Mouse (Mus musculus) forebrain, postnatal 0 days (tissue): ENCODE results near the gene Slc4a3. TPM values are rescaled to one million over a fixed set of nuclear protein-coding genes. Genes with fewer than 3 reads are reported as not detected.
A peak's percentile ranks its signal among the peaks of the same experiment; 100 is the strongest.

Experiments used
- ATAC-seq: fragments of 200-750 bp; cut with Nextera tagmentation; 2 replicates; pipeline ENCODE4 v1.8.0; 2017; ENCODE audit warnings: mild to moderate bottlenecking, moderate library complexity
- DNase-seq: peaks from one replicate; pipeline ENCODE4 v3.0.0-alpha.2; 2015
- H3K27ac ChIP-seq: fragments of 300-500 bp; sonication (generic); 2 replicates; pipeline ENCODE4 v1.5.1; 2014; ENCODE audit warnings: low read depth, mild to moderate bottlenecking, antibody characterized with exemption, low read length, moderate library complexity, mixed read lengths
- H3K27me3 ChIP-seq: fragments of 300-500 bp; sonication (generic); 2 replicates; pipeline ENCODE4 v1.6.1; 2014; ENCODE audit warnings: mild to moderate bottlenecking, low read length, mixed read lengths; ENCODE audit not compliant: insufficient read depth
- H3K36me3 ChIP-seq: fragments of 300-500 bp; sonication (generic); 2 replicates; pipeline ENCODE4 v1.6.1; 2014; ENCODE audit warnings: mild to moderate bottlenecking, moderate library complexity; ENCODE audit not compliant: insufficient read depth
- H3K4me1 ChIP-seq: fragments of 300-500 bp; sonication (generic); 2 replicates; pipeline ENCODE4 v1.6.1; 2014; ENCODE audit warnings: antibody characterized with exemption; ENCODE audit not compliant: insufficient read depth
- H3K4me2 ChIP-seq: fragments of 300-500 bp; sonication (generic); 2 replicates; pipeline ENCODE4 v1.6.1; 2014; ENCODE audit warnings: low read depth, mild to moderate bottlenecking, moderate library complexity
- H3K4me3 ChIP-seq: fragments of 300-500 bp; sonication (generic); 2 replicates; pipeline ENCODE4 v1.5.1; 2014; ENCODE audit warnings: low read depth, low read length, mixed read lengths
- H3K9ac ChIP-seq: fragments of 300-500 bp; sonication (generic); 2 replicates; pipeline ENCODE4 v1.6.1; 2014; ENCODE audit warnings: mild to moderate bottlenecking
- H3K9me3 ChIP-seq: fragments of 300-500 bp; sonication (generic); 2 replicates; pipeline ENCODE4 v1.6.1; 2016; ENCODE audit warnings: low read length
- CTCF ChIP-seq: sonication (generic); IDR thresholded peaks from 2 replicates; pipeline ENCODE4 v1.5.1; 2016; ENCODE audit warnings: antibody characterized with exemption, control low read depth, low read depth
- WGBS: fragments of 180-500 bp; shearing (Covaris S2); extraction: QIAGEN DNeasy Blood & Tissue Kit; methylation state at CpG from one replicate; pipeline ENCODE4 v1.1.7; 2014; 5-methylcytosine and 5-hydroxymethylcytosine counted together
- polyA plus RNA-seq: library from polyadenylated mRNA; unstranded; fragments of >200 nt; fragmentation: Nextera tagmentation; extraction: Ambion mirVana; gene quantifications from 2 replicates; pipeline ENCODE4 v1.2.1, GENCODE M21; 2015
- total RNA-seq: library from RNA; depleted of rRNA; stranded (reverse); fragments of >200 nt; gene quantifications from 2 replicates; pipeline ENCODE4 v1.2.3, GENCODE M21; 2014

The Slc4a3 gene
- total and polyA plus RNA-seq, 2 experiments from 2014 or later, result 73.0 to 120 TPM

GRCm38 (mm10) chr1:75561221-75561897, 15.3 kb downstream of the Slc4a3 start:
- Histone ChIP-seq H3K9ac (no peak overlapping the region), H3K27me3 (no peaks in the 10 kb centered on the region), H3K36me3 (peaks cover 21% of the 10 kb centered on the region; the same call in 1 of the 2 replicates), H3K4me3 (no peak overlapping the region), H3K4me2 (no peak overlapping the region), H3K27ac (peak overlapping the region; percentile 55), H3K9me3 (no peaks in the 10 kb centered on the region), H3K4me1 (peaks cover 12% of the 10 kb centered on the region)
- peak; percentile 12; the same call in 1 of the 2 replicates for ATAC-seq
- 31% methylated on average over 4 of the region's 4 CpGs for WGBS
- no peak for TF ChIP-seq CTCF
- DNase-seq, result no peak

- Histone ChIP-seq H3K4me1 (peaks cover 12% of the 10 kb centered on the region), H3K4me3 (no peak overlapping the region), H3K27me3 (no peaks in the 10 kb centered on the region), H3K9me3 (no peaks in the 10 kb centered on the region), H3K27ac (peak overlapping the region; percentile 55), H3K4me2 (no peak overlapping the region), H3K9ac (no peak overlapping the region), H3K36me3 (peaks cover 17% of the 10 kb centered on the region; the same call in 1 of the 2 replicates)
- WGBS, result 38% methylated on average over 1 of the region's 1 CpGs
- ATAC-seq, result peak; percentile 12; the same call in 1 of the 2 replicates
- no peak for TF ChIP-seq CTCF
- peak; percentile 68 for DNase-seq
Measured at GRCm38 (mm10) chr1:75561898-75562238, 15.8 kb downstream of the Slc4a3 start.

GRCm38 (mm10) chr1:75564102-75564501, 18.0 kb downstream of the Slc4a3 start:
- no peak for ATAC-seq
- H3K27me3 ChIP-seq, result no peaks in the 10 kb centered on the region
- H3K36me3 ChIP-seq, result no peaks in the 10 kb centered on the region
- TF ChIP-seq CTCF, result no peak
- no peak overlapping the region for H3K4me3 ChIP-seq
- no peak overlapping the region for H3K4me2 ChIP-seq
- WGBS, result 85% methylated on average over 2 of the region's 2 CpGs
- no peak overlapping the region for H3K9ac ChIP-seq
- H3K9me3 ChIP-seq, result no peaks in the 10 kb centered on the region
- peaks cover 9% of the 10 kb centered on the region for H3K4me1 ChIP-seq
- DNase-seq, result no peak
- no peak overlapping the region for H3K27ac ChIP-seq

GRCm38 (mm10) chr1:75564916-75565315, 18.9 kb downstream of the Slc4a3 start:
- Histone ChIP-seq H3K36me3 (no peaks in the 10 kb centered on the region), H3K4me3 (no peak overlapping the region), H3K27me3 (no peaks in the 10 kb centered on the region), H3K9ac (no peak overlapping the region), H3K4me1 (peaks cover 6% of the 10 kb centered on the region), H3K9me3 (no peaks in the 10 kb centered on the region), H3K4me2 (no peak overlapping the region), H3K27ac (no peak overlapping the region)
- no peak for ATAC-seq
- DNase-seq, result no peak
- 0 out of 2 replicates have a peak, but pooled peaks have one; percentile 12 for TF ChIP-seq CTCF
- WGBS, result 65% methylated on average over 5 of the region's 5 CpGs

- peak; percentile 13; the same call in 1 of the 2 replicates for ATAC-seq
- no peak overlapping the region; the same call in 1 of the 2 replicates for H3K9ac ChIP-seq
- H3K4me3 ChIP-seq, result no peak overlapping the region
- H3K27me3 ChIP-seq, result no peaks in the 10 kb centered on the region
- no peaks in the 10 kb centered on the region for H3K9me3 ChIP-seq
- DNase-seq, result no peak
- no peaks in the 10 kb centered on the region for H3K36me3 ChIP-seq
- H3K27ac ChIP-seq, result peak overlapping the region; percentile 23; the same call in 1 of the 2 replicates
- peaks cover 6% of the 10 kb centered on the region for H3K4me1 ChIP-seq
- TF ChIP-seq CTCF, result no peak
- 47% methylated on average over 9 of the region's 9 CpGs for WGBS
- no peak overlapping the region for H3K4me2 ChIP-seq
Measured at GRCm38 (mm10) chr1:75565616-75566015, 19.6 kb downstream of the Slc4a3 start.

GRCm38 (mm10) chr1:75570403-75570802, 24.3 kb downstream of the Slc4a3 start:
- no peak for TF ChIP-seq CTCF
- no peak overlapping the region for H3K4me2 ChIP-seq
- peaks cover 3% of the 10 kb centered on the region; the same call in 1 of the 2 replicates for H3K4me1 ChIP-seq
- no peak for ATAC-seq
- no peak for DNase-seq
- no peak overlapping the region for H3K27ac ChIP-seq
- no peaks in the 10 kb centered on the region for H3K36me3 ChIP-seq
- no peak overlapping the region for H3K4me3 ChIP-seq
- H3K9me3 ChIP-seq, result no peaks in the 10 kb centered on the region
- no peaks in the 10 kb centered on the region for H3K27me3 ChIP-seq
- 64% methylated on average over 6 of the region's 6 CpGs for WGBS
- no peak overlapping the region for H3K9ac ChIP-seq

- Histone ChIP-seq H3K9me3 (no peaks in the 10 kb centered on the region), H3K27ac (no peak overlapping the region), H3K9ac (no peak overlapping the region), H3K36me3 (no peaks in the 10 kb centered on the region), H3K4me3 (no peak overlapping the region), H3K27me3 (no peaks in the 10 kb centered on the region), H3K4me1 (no peaks in the 10 kb centered on the region), H3K4me2 (no peak overlapping the region)
- TF ChIP-seq CTCF, result no peak
- ATAC-seq, result no peak
- WGBS, result 50% methylated on average over 6 of the region's 6 CpGs
- no peak for DNase-seq
Measured at GRCm38 (mm10) chr1:75572776-75573175, 26.7 kb downstream of the Slc4a3 start.
